Mouse (Mus musculus) midbrain, embryonic 13.5 days (tissue): ENCODE measurements around the gene Maged2. TPM values are rescaled to one million over a fixed set of nuclear protein-coding genes. Genes with fewer than 3 reads are reported as not detected.
"Not testable (repeated sequence)": the region's sequence is repeated elsewhere in the genome, so short reads cannot be mapped to it uniquely, and the experiment has no call there.

Experiments used
- ATAC-seq: fragments of 200-750 bp; cut with Nextera tagmentation; 2 replicates; pipeline ENCODE4 v1.8.0; 2017; ENCODE audit warnings: mild to moderate bottlenecking, moderate TSS enrichment, moderate library complexity
- H3K27ac ChIP-seq: fragments of 300-500 bp; sonication (generic); 2 replicates; pipeline ENCODE4 v1.5.1; 2015; ENCODE audit warnings: inconsistent platforms, mild to moderate bottlenecking, moderate library complexity
- H3K27me3 ChIP-seq: fragments of 300-500 bp; sonication (generic); 2 replicates; pipeline ENCODE4 v1.6.1; 2015; ENCODE audit warnings: mild to moderate bottlenecking, inconsistent platforms
- H3K36me3 ChIP-seq: fragments of 300-500 bp; sonication (generic); 2 replicates; pipeline ENCODE4 v1.6.1; 2015; ENCODE audit warnings: mild to moderate bottlenecking, inconsistent platforms
- H3K4me1 ChIP-seq: fragments of 300-500 bp; sonication (generic); replicated peaks from 2 replicates; pipeline ENCODE4 v1.6.1; 2015; ENCODE audit warnings: inconsistent platforms
- H3K4me2 ChIP-seq: fragments of 300-500 bp; sonication (generic); replicated peaks from 2 replicates; pipeline ENCODE4 v1.6.1; 2015; ENCODE audit warnings: moderate library complexity, mild to moderate bottlenecking, inconsistent platforms
- H3K4me3 ChIP-seq: fragments of 300-500 bp; sonication (generic); replicated peaks from 2 replicates; pipeline ENCODE4 v1.5.1; 2015; ENCODE audit warnings: mild to moderate bottlenecking, inconsistent platforms
- H3K9ac ChIP-seq: fragments of 300-500 bp; sonication (generic); replicated peaks from 2 replicates; pipeline ENCODE4 v1.6.1; 2015; ENCODE audit warnings: mild to moderate bottlenecking, inconsistent platforms
- H3K9me3 ChIP-seq: fragments of 300-500 bp; sonication (generic); 2 replicates; pipeline ENCODE4 v1.6.1; 2016; ENCODE audit warnings: mild to moderate bottlenecking, inconsistent platforms
- WGBS: fragments of 180-500 bp; shearing (Covaris S2); methylation state at CpG from one replicate; pipeline ENCODE4 v1.1.7; 2015; 5-methylcytosine and 5-hydroxymethylcytosine counted together
- polyA plus RNA-seq: library from polyadenylated mRNA; unstranded; fragments of >200 nt; fragmentation: Nextera tagmentation; extraction: Ambion mirVana; gene quantifications from 2 replicates; pipeline ENCODE4 v1.2.1, GENCODE M21; 2015

Gene Maged2
- 339 and 348 TPM in 2 replicates for polyA plus RNA-seq

- peak within 1 kb of the TSS; percentile 51 for H3K4me3 ChIP-seq
- peak within 1 kb of the TSS; percentile 83 for H3K27ac ChIP-seq
- WGBS, result 22% methylated on average over 7 of the region's 7 CpGs
- H3K9me3 ChIP-seq, result no peaks in the 10 kb centered on the region
- H3K4me2 ChIP-seq, result peak within 1 kb of the TSS; percentile 54
- ATAC-seq, result peak; percentile 44
- H3K27me3 ChIP-seq, result no peaks in the 10 kb centered on the region
- peaks cover 26% of the 10 kb centered on the region for H3K36me3 ChIP-seq
- H3K9ac ChIP-seq, result peak within 1 kb of the TSS; percentile 62
- H3K4me1 ChIP-seq, result peaks cover 8% of the 10 kb centered on the region
Measured at GRCm38 (mm10) chrX:150814139-150814469, at the start of gene Maged2. Maged2 (minus strand) TSS chrX:150814345.

GRCm38 (mm10) chrX:150848230-150848629, 34.1 kb upstream of the Maged2 start:
- Histone ChIP-seq H3K4me3 (no peak overlapping the region), H3K27ac (no peak overlapping the region), H3K9ac (no peak overlapping the region), H3K4me2 (no peak overlapping the region), H3K9me3 (no peaks in the 10 kb centered on the region), H3K36me3 (no peaks in the 10 kb centered on the region), H3K4me1 (no peaks in the 10 kb centered on the region), H3K27me3 (no peaks in the 10 kb centered on the region)
- 77% methylated on average over 8 of the region's 8 CpGs for WGBS
- no peak for ATAC-seq

- H3K27ac ChIP-seq, H3K27me3 ChIP-seq, H3K36me3 ChIP-seq, H3K9me3 ChIP-seq, H3K4me2 ChIP-seq, H3K9ac ChIP-seq, H3K4me1 ChIP-seq, H3K4me3 ChIP-seq: not testable (repeated sequence)
- WGBS, result 74% methylated on average over 5 of the region's 10 CpGs
- peak; percentile 92 for ATAC-seq
Measured at GRCm38 (mm10) chrX:150845480-150846205, 31.5 kb upstream of the Maged2 start.

- H3K27me3 ChIP-seq, H3K4me3 ChIP-seq, H3K4me1 ChIP-seq, H3K4me2 ChIP-seq, ATAC-seq, H3K9ac ChIP-seq, H3K9me3 ChIP-seq, H3K36me3 ChIP-seq, H3K27ac ChIP-seq: not testable (repeated sequence)
- WGBS, result 85% methylated on average over 2 of the region's 4 CpGs
Measured at GRCm38 (mm10) chrX:150843257-150843656, 29.1 kb upstream of the Maged2 start.

- Histone ChIP-seq H3K27me3 (peaks cover 2% of the 10 kb centered on the region; the same call in 1 of the 2 replicates), H3K27ac (no peak overlapping the region), H3K4me1 (no peaks in the 10 kb centered on the region), H3K36me3 (no peaks in the 10 kb centered on the region), H3K4me3 (no peak overlapping the region), H3K9me3 (no peaks in the 10 kb centered on the region), H3K9ac (no peak overlapping the region), H3K4me2 (no peak overlapping the region)
- ATAC-seq, result no peak
- WGBS, result 85% methylated on average over 4 of the region's 4 CpGs
Measured at GRCm38 (mm10) chrX:150830297-150830696, 16.2 kb upstream of the Maged2 start.

GRCm38 (mm10) chrX:150817278-150817677, 3.1 kb upstream of the Maged2 start:
- H3K4me2 ChIP-seq, result no peak overlapping the region
- H3K27ac ChIP-seq, result no peak overlapping the region
- H3K9me3 ChIP-seq, result no peaks in the 10 kb centered on the region
- H3K4me1 ChIP-seq, result peaks cover 1% of the 10 kb centered on the region
- no peak for ATAC-seq
- no peak overlapping the region for H3K4me3 ChIP-seq
- H3K9ac ChIP-seq, result no peak overlapping the region
- no peaks in the 10 kb centered on the region for H3K36me3 ChIP-seq
- no peaks in the 10 kb centered on the region for H3K27me3 ChIP-seq

- Histone ChIP-seq H3K9ac (no peak overlapping the region), H3K27ac (no peak overlapping the region), H3K27me3 (no peaks in the 10 kb centered on the region), H3K9me3 (no peaks in the 10 kb centered on the region), H3K4me3 (no peak overlapping the region), H3K4me2 (no peak overlapping the region), H3K4me1 (peaks cover 8% of the 10 kb centered on the region), H3K36me3 (peaks cover 12% of the 10 kb centered on the region)
- no peak for ATAC-seq
- 78% methylated on average over 1 of the region's 1 CpGs for WGBS
Measured at GRCm38 (mm10) chrX:150815601-150816000, 1.5 kb upstream of the Maged2 start.

- ATAC-seq, result peak; percentile 78
- no peaks in the 10 kb centered on the region for H3K9me3 ChIP-seq
- peak overlapping the region; percentile 51 for H3K4me3 ChIP-seq
- H3K9ac ChIP-seq, result peak overlapping the region; percentile 62
- peak overlapping the region; percentile 54 for H3K4me2 ChIP-seq
- H3K4me1 ChIP-seq, result peaks cover 8% of the 10 kb centered on the region
- WGBS, result 22% methylated on average over 16 of the region's 16 CpGs
- peaks cover 30% of the 10 kb centered on the region for H3K36me3 ChIP-seq
- H3K27me3 ChIP-seq, result no peaks in the 10 kb centered on the region
- H3K27ac ChIP-seq, result peak overlapping the region; percentile 83
Measured at GRCm38 (mm10) chrX:150813464-150814138, 544 bp downstream of the Maged2 start.

GRCm38 (mm10) chrX:150812787-150813298, 1.3 kb downstream of the Maged2 start:
- H3K27me3 ChIP-seq, result no peaks in the 10 kb centered on the region
- H3K9ac ChIP-seq, result peak overlapping the region; percentile 59
- peak; percentile 95 for ATAC-seq
- 27% methylated on average over 24 of the region's 24 CpGs for WGBS
- no peaks in the 10 kb centered on the region for H3K9me3 ChIP-seq
- H3K4me3 ChIP-seq, result peak overlapping the region; percentile 51
- H3K36me3 ChIP-seq, result peaks cover 36% of the 10 kb centered on the region
- H3K4me1 ChIP-seq, result peaks cover 8% of the 10 kb centered on the region
- H3K27ac ChIP-seq, result peak overlapping the region; percentile 83; the same call in 1 of the 2 replicates
- H3K4me2 ChIP-seq, result peak overlapping the region; percentile 58

GRCm38 (mm10) chrX:150800987-150801386, 13.2 kb downstream of the Maged2 start:
- not testable (repeated sequence) for H3K4me2 ChIP-seq, H3K4me3 ChIP-seq, H3K27ac ChIP-seq, H3K36me3 ChIP-seq, ATAC-seq, H3K9me3 ChIP-seq, H3K4me1 ChIP-seq, H3K27me3 ChIP-seq, H3K9ac ChIP-seq
- 88% methylated on average over 2 of the region's 4 CpGs for WGBS

GRCm38 (mm10) chrX:150798493-150799177, 15.5 kb downstream of the Maged2 start:
- not testable (repeated sequence) for H3K27me3 ChIP-seq, H3K9me3 ChIP-seq, H3K9ac ChIP-seq, H3K4me1 ChIP-seq, H3K4me3 ChIP-seq, H3K27ac ChIP-seq, H3K36me3 ChIP-seq, H3K4me2 ChIP-seq
- ATAC-seq, result peak; percentile 89
- WGBS, result 72% methylated on average over 5 of the region's 10 CpGs
